Mouse (Mus musculus): Measurements from ENCODE around the gene Gm20388. TPM values are rescaled to one million over a fixed set of nuclear protein-coding genes. Genes with fewer than 3 reads are reported as not detected.

Gm20388 gene
- polyA plus RNA-seq, 1 experiment from 2014 or later: not detected

MicroRNAs within 50 kb of the gene (microRNA counts, 519-probe panel; counts per million panel counts)
- microRNA mmu-miR-1967: 969 counts per million, percentile 4 among the panel's probes with 10 or more counts

Small RNA genes lying within 50 kb of the gene (microRNA-seq; reads per million reads assigned to microRNA genes)
- gene Gm22715: not detected
- not detected for gene Gm24366
- not detected for gene Gm27530
- not detected for gene Mir1967
- gene Mir6396: not detected
- not detected for gene Mir7079
- gene Mir7080: not detected
- gene Mir7237: not detected
- gene Mir7687: 1.5 reads per million

Other genes with a start within 250 kb of the Gm20388 start
- gene Wfdc1, start 244.5 kb upstream of the Gm20388 start, polyA plus RNA-seq (2014; fragmentation: Nextera tagmentation; extraction: Ambion mirVana): not detected in 2 replicates
- 0.71 and 2.0 TPM in 2 replicates for gene Atp2c2, start 210.8 kb upstream of the Gm20388 start, polyA plus RNA-seq (2014; fragmentation: Nextera tagmentation; extraction: Ambion mirVana)
- 7.0 and 10.3 TPM in 2 replicates for gene Tldc1, start 132.4 kb upstream of the Gm20388 start, polyA plus RNA-seq (2014; fragmentation: Nextera tagmentation; extraction: Ambion mirVana)
- gene Cotl1, start 70.3 kb upstream of the Gm20388 start, polyA plus RNA-seq (2014; fragmentation: Nextera tagmentation; extraction: Ambion mirVana): 181 and 197 TPM in 2 replicates
- 5.3 and 6.6 TPM in 2 replicates for gene Klhl36, start 48.6 kb upstream of the Gm20388 start, polyA plus RNA-seq (2014; fragmentation: Nextera tagmentation; extraction: Ambion mirVana)
- 162 and 173 TPM in 2 replicates for gene Usp10, start 481 bp upstream of the Gm20388 start, polyA plus RNA-seq (2014; fragmentation: Nextera tagmentation; extraction: Ambion mirVana)
- gene Crispld2, start 81.6 kb downstream of the Gm20388 start, polyA plus RNA-seq (2014; fragmentation: Nextera tagmentation; extraction: Ambion mirVana): 2.7 and 3.1 TPM in 2 replicates
- 22.7 and 24.6 TPM in 2 replicates for gene Zdhhc7, start 190.6 kb downstream of the Gm20388 start, polyA plus RNA-seq (2014; fragmentation: Nextera tagmentation; extraction: Ambion mirVana)
- gene 6430548M08Rik, start 203.3 kb downstream of the Gm20388 start, polyA plus RNA-seq (2014; fragmentation: Nextera tagmentation; extraction: Ambion mirVana): 1.8 and 2.3 TPM in 2 replicates